Mouse (Mus musculus) G1E (cell line): ENCODE results near the gene Inca1. TPM values are rescaled to one million over a fixed set of nuclear protein-coding genes. Genes with fewer than 3 reads are reported as not detected.

Experiments used
- ATAC-seq: 2 replicates; pipeline ENCODE4 v1.8.0; 2016; ENCODE audit warnings: mild to moderate bottlenecking; ENCODE audit not compliant: insufficient number of reproducible peaks, poor library complexity, low FRiP score, severe bottlenecking; ENCODE audit errors: extremely low read depth
- DNase-seq: peaks from one replicate; pipeline ENCODE4 v3.0.0; 2012; ENCODE audit warnings: low spot score
- H3K27me3 ChIP-seq: 2 replicates; pipeline ENCODE4 v1.6.1; 2012; ENCODE audit warnings: mild to moderate bottlenecking, low read length, inconsistent platforms; ENCODE audit not compliant: insufficient read depth
- H3K36me3 ChIP-seq: replicated peaks from 2 replicates; pipeline ENCODE3; 2012; ENCODE audit warnings: mild to moderate bottlenecking, inconsistent platforms
- H3K4me1 ChIP-seq: 2 replicates; pipeline ENCODE4 v1.6.1; 2012; ENCODE audit warnings: low read depth, low read length, inconsistent platforms, mixed read lengths; ENCODE audit not compliant: insufficient read depth
- H3K4me3 ChIP-seq: 2 replicates; pipeline ENCODE4 v1.5.1; 2012; ENCODE audit warnings: low read depth, mild to moderate bottlenecking, inconsistent platforms, low read length, moderate library complexity, mixed read lengths
- H3K9me3 ChIP-seq: replicated peaks from 2 replicates; pipeline ENCODE4 v1.6.1; 2012; ENCODE audit warnings: inconsistent platforms
- CTCF ChIP-seq: IDR thresholded peaks from 2 replicates; pipeline ENCODE4 v1.5.1; 2012; ENCODE audit warnings: low read depth, low read length, inconsistent platforms, mixed read lengths
- GATA1 ChIP-seq: IDR thresholded peaks from 2 replicates; pipeline ENCODE4 v1.6.1; 2012; ENCODE audit warnings: borderline replicate concordance, low read length, inconsistent platforms, mixed read lengths
- GATA2 ChIP-seq: IDR thresholded peaks from 2 replicates; pipeline ENCODE4 v1.6.1; 2012; ENCODE audit warnings: low read depth, low read length, inconsistent platforms, borderline replicate concordance
- POLR2AphosphoS5 ChIP-seq: IDR thresholded peaks from 2 replicates; pipeline ENCODE4 v1.6.1; 2012; ENCODE audit warnings: low read depth, low read length, inconsistent platforms; ENCODE audit not compliant: insufficient replicate concordance
- TAL1 ChIP-seq: conservative IDR thresholded peaks from 2 replicates; pipeline ENCODE4 v1.6.1; 2012; ENCODE audit warnings: low read depth, low read length, inconsistent platforms, mixed read lengths
- polyA plus RNA-seq: library from polyadenylated mRNA; stranded (reverse); fragments of >175 nt; gene quantifications from 2 replicates; pipeline ENCODE4 v1.2.3, GENCODE M21; 2012
- total RNA-seq, 2 experiments: library from RNA; stranded (forward) in 1 of 2; stranded (reverse) in 1 of 2; fragments of 200-1000 nt in 1 of 2; fragments of >200 nt in 1 of 2; fragmentation: Nextera tagmentation in 1 of 2; gene quantifications; 2 replicates each; pipeline ENCODE4 v1.2.3; 2014 to 2017

The Inca1 gene
- total and polyA plus RNA-seq, 3 experiments, result 0.36 to 3.7 (median 1.2) TPM

- H3K36me3 ChIP-seq, result peaks cover 82% of the 10 kb centered on the region
Observed at GRCm38 (mm10) chr11:70674014-70674413, 25.9 kb downstream of the Inca1 start.

GRCm38 (mm10) chr11:70671333-70672047 lies 28.5 kb downstream of the Inca1 start:
- no peak overlapping the region for H3K4me3 ChIP-seq
- TF ChIP-seq CTCF (no peak), GATA1 (no peak), POLR2AphosphoS5 (no peak), TAL1 (no peak), GATA2 (no peak)
- DNase-seq, result no peak
- H3K36me3 ChIP-seq, result peaks cover 72% of the 10 kb centered on the region
- no peaks in the 10 kb centered on the region for H3K27me3 ChIP-seq
- ATAC-seq, result no peak
- H3K9me3 ChIP-seq, result no peaks in the 10 kb centered on the region
- peaks cover 52% of the 10 kb centered on the region for H3K4me1 ChIP-seq

More at GRCm38 (mm10) chr11:70674014-70674413, 25.9 kb downstream of the Inca1 start:
- no peak for DNase-seq
- Histone ChIP-seq H3K4me3 (no peak overlapping the region), H3K4me1 (peaks cover 32% of the 10 kb centered on the region), H3K9me3 (no peaks in the 10 kb centered on the region), H3K27me3 (no peaks in the 10 kb centered on the region)
- ATAC-seq, result no peak
- no peak for TF ChIP-seq GATA2
- no peak for TF ChIP-seq POLR2AphosphoS5
- no peak for TF ChIP-seq TAL1
- TF ChIP-seq GATA1, result no peak
- TF ChIP-seq CTCF, result no peak

GRCm38 (mm10) chr11:70670483-70670882 lies 29.5 kb downstream of the Inca1 start:
- Histone ChIP-seq H3K9me3 (no peaks in the 10 kb centered on the region), H3K36me3 (peaks cover 72% of the 10 kb centered on the region), H3K27me3 (no peaks in the 10 kb centered on the region), H3K4me3 (peak overlapping the region; percentile 77; the same call in 1 of the 2 replicates), H3K4me1 (peaks cover 52% of the 10 kb centered on the region)
- TF ChIP-seq TAL1 (no peak), POLR2AphosphoS5 (no peak), GATA2 (no peak), GATA1 (no peak), CTCF (no peak)
- no peak for ATAC-seq
- DNase-seq, result no peak

GRCm38 (mm10) chr11:70669582-70670345 lies 30.2 kb downstream of the Inca1 start:
- H3K4me3 ChIP-seq, result peak overlapping the region; percentile 77
- ATAC-seq, result peak; percentile 17; the same call in 1 of the 2 replicates
- H3K27me3 ChIP-seq, result no peaks in the 10 kb centered on the region
- no peaks in the 10 kb centered on the region for H3K9me3 ChIP-seq
- peaks cover 54% of the 10 kb centered on the region for H3K4me1 ChIP-seq
- H3K36me3 ChIP-seq, result peaks cover 72% of the 10 kb centered on the region
- peak; percentile 86 for DNase-seq
- TF ChIP-seq TAL1 (no peak), CTCF (0 out of 2 replicates have a peak, but pooled peaks have one; percentile 34), POLR2AphosphoS5 (no peak), GATA2 (no peak), GATA1 (no peak)

GRCm38 (mm10) chr11:70668771-70669505 lies 31.0 kb downstream of the Inca1 start, which contains the start of gene Spag7:
Gene Spag7 (minus strand): TSS chr11:70669416.
- Histone ChIP-seq H3K4me3 (peak within 1 kb of the TSS; percentile 77), H3K9me3 (no peaks in the 10 kb centered on the region), H3K27me3 (no peaks in the 10 kb centered on the region), H3K36me3 (peaks cover 72% of the 10 kb centered on the region), H3K4me1 (peaks cover 48% of the 10 kb centered on the region)
- ATAC-seq (peak; percentile 87), DNase-seq (peak; percentile 98)
- TF ChIP-seq TAL1, result no peak
- TF ChIP-seq GATA1, result no peak
- no peak for TF ChIP-seq POLR2AphosphoS5
- TF ChIP-seq CTCF, result no peak
- no peak for TF ChIP-seq GATA2

GRCm38 (mm10) chr11:70668335-70668770 lies 31.6 kb downstream of the Inca1 start:
- peaks cover 48% of the 10 kb centered on the region for H3K4me1 ChIP-seq
- no peaks in the 10 kb centered on the region for H3K9me3 ChIP-seq
- peaks cover 73% of the 10 kb centered on the region for H3K36me3 ChIP-seq
- H3K4me3 ChIP-seq, result peak overlapping the region; percentile 77
- ATAC-seq (no peak), DNase-seq (no peak)
- no peaks in the 10 kb centered on the region for H3K27me3 ChIP-seq
- TF ChIP-seq POLR2AphosphoS5 (no peak), GATA2 (no peak), GATA1 (no peak), TAL1 (no peak), CTCF (no peak)
